Comparison of ENCODE assay signal across 8 mouse cellular contexts in the genomic region with DNA sequence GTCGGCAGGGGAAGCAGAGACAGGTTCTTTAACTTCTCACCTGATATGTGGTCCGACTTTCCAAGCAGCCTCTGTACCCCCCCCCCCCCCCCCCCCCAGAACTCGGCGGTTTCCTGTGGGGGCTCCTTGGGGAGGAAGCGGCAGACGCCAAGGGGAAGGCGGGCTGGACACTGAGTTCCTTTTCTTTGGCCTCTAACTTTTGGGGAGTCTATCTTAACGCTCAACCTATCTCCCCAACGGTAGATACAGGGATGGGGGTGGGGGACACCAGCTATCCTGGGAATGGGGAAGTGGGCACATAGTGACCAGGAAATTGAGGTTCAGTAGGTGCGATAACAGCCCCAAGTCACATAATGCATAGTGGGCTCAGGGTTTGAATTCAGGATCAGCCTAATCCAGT. TPM values are rescaled to one million over a fixed set of nuclear protein-coding genes. Genes with fewer than 3 reads are reported as not detected.
A peak's percentile ranks its signal among the peaks of the same experiment; 100 is the strongest.
DNase-seq lines count a peak whose midpoint lies in the region; ATAC-seq and TF ChIP-seq lines count a peak whose summit lies in the region.

No protein-coding gene starts in this region.

- peaks cover 18% of the 10 kb centered on the region for H3K4me1 ChIP-seq in lung, embryonic 14.5 days (ENCODE audit: insufficient read depth)
- 0 out of 2 replicates have a peak, but pooled peaks cover 2% of the 10 kb centered on the region for H3K4me1 ChIP-seq in embryonic fibroblast, embryonic 13.5 days (ENCODE audit: control insufficient read depth, insufficient read depth, low read length)
- H3K4me1 ChIP-seq in limb, embryonic 14.5 days (ENCODE audit: control insufficient read depth, insufficient read depth, low read length), result peaks cover 3% of the 10 kb centered on the region; the same call in 1 of the 2 replicates
- H3K4me1 ChIP-seq in small intestine, adult 2 months (ENCODE audit: control insufficient read depth, insufficient read depth, insufficient read length, low read length), result peaks cover 7% of the 10 kb centered on the region; the same call in 1 of the 2 replicates

- 13% methylated on average over 10 of the region's 10 CpGs for WGBS in lung, embryonic 14.5 days
- WGBS in limb, embryonic 14.5 days, result 28% methylated on average over 9 of the region's 10 CpGs
- WGBS in small intestine, adult 2 months, result 25% methylated on average over 9 of the region's 10 CpGs

- peak overlapping the region; percentile 39 for H3K4me3 ChIP-seq in lung, embryonic 14.5 days (ENCODE audit: low read depth, low read length)
- peak overlapping the region; percentile 39 for H3K4me3 ChIP-seq in embryonic fibroblast, embryonic 13.5 days (ENCODE audit: insufficient read depth, low read length)
- H3K4me3 ChIP-seq in limb, embryonic 14.5 days (replicated peaks; ENCODE audit: low read length), result peak overlapping the region; percentile 50
- peak overlapping the region; percentile 71 for H3K4me3 ChIP-seq in small intestine, adult 2 months (ENCODE audit: low read depth, low read length)

- H3K9me3 ChIP-seq in lung, embryonic 14.5 days (ENCODE audit: low read depth, low read length), result no peaks in the 10 kb centered on the region
- H3K9me3 ChIP-seq in limb, embryonic 14.5 days (ENCODE audit: control insufficient read depth, low read length), result no peaks in the 10 kb centered on the region

- peak overlapping the region; percentile 74 for H3K4me2 ChIP-seq in lung, embryonic 14.5 days
- peak overlapping the region; percentile 88 for H3K4me2 ChIP-seq in limb, embryonic 14.5 days (replicated peaks; ENCODE audit: low read depth, low read length, severe bottlenecking)

- TF ChIP-seq CTCF in lung, embryonic 14.5 days (IDR thresholded peaks at IDR 0.05; ENCODE audit: low read depth), result no peak
- no peak for TF ChIP-seq CTCF in embryonic fibroblast, embryonic 13.5 days (IDR thresholded peaks at IDR 0.05; ENCODE audit: borderline replicate concordance, insufficient read depth, low read length)
- TF ChIP-seq CTCF in small intestine, adult 2 months (IDR thresholded peaks at IDR 0.05; ENCODE audit: extremely low read depth, insufficient read length, insufficient replicate concordance, low read depth, low read length), result no peak

- no peak overlapping the region for H3K27ac ChIP-seq in lung, embryonic 14.5 days (ENCODE audit: low read depth)
- no peak overlapping the region for H3K27ac ChIP-seq in embryonic fibroblast, embryonic 13.5 days (ENCODE audit: insufficient read depth, low read length)
- H3K27ac ChIP-seq in limb, embryonic 14.5 days (replicated peaks; ENCODE audit: low read depth, low read length), result no peak overlapping the region
- peak overlapping the region; percentile 88 for H3K27ac ChIP-seq in small intestine, adult 2 months (ENCODE audit: insufficient read depth, low read depth, low read length)

- no peaks in the 10 kb centered on the region for H3K36me3 ChIP-seq in lung, embryonic 14.5 days (ENCODE audit: insufficient read depth)
- H3K36me3 ChIP-seq in limb, embryonic 14.5 days (ENCODE audit: control insufficient read depth, insufficient read depth, low read length), result no peaks in the 10 kb centered on the region
- H3K36me3 ChIP-seq in small intestine, adult 2 months (ENCODE audit: control insufficient read depth, insufficient read depth, low read length), result no peaks in the 10 kb centered on the region

- peak overlapping the region; percentile 43 for H3K9ac ChIP-seq in lung, embryonic 14.5 days
- H3K9ac ChIP-seq in limb, embryonic 14.5 days (ENCODE audit: low read depth, low read length, severe bottlenecking), result peak overlapping the region; percentile 65

- no peak for TF ChIP-seq POLR2A in embryonic fibroblast, embryonic 13.5 days (IDR thresholded peaks at IDR 0.05; ENCODE audit: low read depth, low read length)
- no peak for TF ChIP-seq POLR2A in limb, embryonic 14.5 days (IDR thresholded peaks at IDR 0.05; ENCODE audit: borderline replicate concordance, extremely low read depth, insufficient read depth, insufficient read length)
- TF ChIP-seq POLR2A in small intestine, adult 2 months (IDR thresholded peaks at IDR 0.05; ENCODE audit: low read depth, low read length), result no peak

- DNase-seq in lung, embryonic 14.5 days, result no peak
- no peak for DNase-seq in lung, postnatal 10 days
- no peak for DNase-seq in limb, embryonic 14.5 days (ENCODE audit: low spot score)
- no peak for DNase-seq in thymus, postnatal 25 days
- DNase-seq in right cerebral cortex, postnatal 10 days (ENCODE audit: low spot score in 2 of 2), result no peak
- no peak for DNase-seq in urinary bladder, postnatal 4 days (ENCODE audit: low spot score in 2 of 2)

- no peak for ATAC-seq in lung, embryonic 14.5 days (ENCODE audit: insufficient read depth)
- no peak for ATAC-seq in limb, embryonic 14.5 days (ENCODE audit: low FRiP score, low read depth)

- H3K27me3 ChIP-seq in lung, embryonic 14.5 days (ENCODE audit: insufficient read depth, low read length), result no peaks in the 10 kb centered on the region
- no peaks in the 10 kb centered on the region for H3K27me3 ChIP-seq in limb, embryonic 14.5 days (ENCODE audit: control insufficient read depth, insufficient read depth, low read length)
- H3K27me3 ChIP-seq in small intestine, adult 2 months (ENCODE audit: control insufficient read depth, insufficient read depth, low read length), result peaks cover 6% of the 10 kb centered on the region; the same call in 1 of the 2 replicates

RNA-seq across cellular contexts. Expression of a gene that starts 0.7 kb away (rescaled TPM):
- 30.2 and 33.4 TPM in 2 replicates for polyA plus RNA-seq in lung, embryonic 14.5 days (2014; fragmentation: Nextera tagmentation; extraction: Ambion mirVana)
- 22.5 and 33.7 TPM in 2 replicates for polyA plus RNA-seq in embryonic fibroblast, embryonic 13.5 days (2011; ENCODE audit: insufficient read length, low read depth, missing spikeins)
- 10.7 and 11.9 TPM in 2 replicates for polyA plus RNA-seq in limb, embryonic 14.5 days (2012; rRNA removed)
- polyA plus RNA-seq in limb, embryonic 14.5 days (2014; fragmentation: Nextera tagmentation; extraction: Ambion mirVana), result 14.4 and 15.0 TPM in 2 replicates
- polyA plus RNA-seq in small intestine, adult 2 months (2012; rRNA removed), result 24.4 and 24.7 TPM in 2 replicates
